Mouse (Mus musculus) 416B (cell line): ENCODE measurements around the gene Hsd3b5.
"Not testable (repeated sequence)": the region's sequence is repeated elsewhere in the genome, so short reads cannot be mapped to it uniquely, and the experiment has no call there.

Source experiments
- DNase-seq: peaks from one replicate; pipeline ENCODE4 v3.0.0; 2011; ENCODE audit warnings: low read depth

Gene Hsd3b5

GRCm38 (mm10) chr3:98630152-98630551 lies at the start of gene Hsd3b5:
Gene Hsd3b5 (minus strand): TSS chr3:98630252.
- DNase-seq = no peak

- DNase-seq = no peak
Measured at GRCm38 (mm10) chr3:98635145-98635544, 5.1 kb upstream of the Hsd3b5 start.

- DNase-seq = no peak
Measured at GRCm38 (mm10) chr3:98629633-98630032, 419 bp downstream of the Hsd3b5 start.

GRCm38 (mm10) chr3:98616786-98617185 lies 13.3 kb downstream of the Hsd3b5 start:
- not testable (repeated sequence) for DNase-seq

GRCm38 (mm10) chr3:98616244-98616643 lies 13.8 kb downstream of the Hsd3b5 start:
- DNase-seq = not testable (repeated sequence)

- DNase-seq = not testable (repeated sequence)
Measured at GRCm38 (mm10) chr3:98614406-98614927, 15.6 kb downstream of the Hsd3b5 start.

GRCm38 (mm10) chr3:98613963-98614362 lies 16.1 kb downstream of the Hsd3b5 start:
- DNase-seq = no peak

GRCm38 (mm10) chr3:98613540-98613939 lies 16.5 kb downstream of the Hsd3b5 start:
- DNase-seq = not testable (repeated sequence)

GRCm38 (mm10) chr3:98588707-98589106 lies 41.3 kb downstream of the Hsd3b5 start, which contains the start of gene Gm10681:
Gene Gm10681 (minus strand): TSS chr3:98588807.
- DNase-seq = no peak

- no peak for DNase-seq
Measured at GRCm38 (mm10) chr3:98587721-98588120, 42.3 kb downstream of the Hsd3b5 start.

- DNase-seq = not testable (repeated sequence)
Measured at GRCm38 (mm10) chr3:98582622-98583021, 47.4 kb downstream of the Hsd3b5 start.

- not testable (repeated sequence) for DNase-seq
Measured at GRCm38 (mm10) chr3:98582202-98582601, 47.9 kb downstream of the Hsd3b5 start.

GRCm38 (mm10) chr3:98581024-98581423 lies 49.0 kb downstream of the Hsd3b5 start:
- not testable (repeated sequence) for DNase-seq
